Mouse (Mus musculus) gastrocnemius, adult 2 months (tissue): ENCODE data around the gene Elf1. TPM values are rescaled to one million over a fixed set of nuclear protein-coding genes. Genes with fewer than 3 reads are reported as not detected.

ENCODE experiments used
- DNase-seq: peaks from one replicate; pipeline ENCODE4 v3.0.0; 2022
- H3K27ac ChIP-seq: fragments of 200-600 bp; 2 replicates; pipeline ENCODE4 v1.8.1; 2022; ENCODE audit warnings: mild to moderate bottlenecking
- H3K4me3 ChIP-seq: fragments of 200-600 bp; 2 replicates; pipeline ENCODE4 v1.8.1; 2022; ENCODE audit warnings: mild to moderate bottlenecking, moderate library complexity
- CTCF ChIP-seq: fragments of 200-600 bp; IDR thresholded peaks from 2 replicates; pipeline ENCODE4 v1.8.1; 2022; ENCODE audit warnings: antibody characterized with exemption, mild to moderate bottlenecking, moderate library complexity
- intact Hi-C: fragments of 180-260 bp; cut with DNase I; formaldehyde crosslinking; loops from one replicate; pipeline ENCODE4 v1.15.1; 2025
- total RNA-seq, 2 experiments: library from RNA; stranded (reverse); gene quantifications; 2 replicates each; pipeline ENCODE4 v1.2.3; 2021

The Elf1 gene
- total RNA-seq, 2 experiments from 2014 or later = 4.6 to 6.0 TPM

DNA sequence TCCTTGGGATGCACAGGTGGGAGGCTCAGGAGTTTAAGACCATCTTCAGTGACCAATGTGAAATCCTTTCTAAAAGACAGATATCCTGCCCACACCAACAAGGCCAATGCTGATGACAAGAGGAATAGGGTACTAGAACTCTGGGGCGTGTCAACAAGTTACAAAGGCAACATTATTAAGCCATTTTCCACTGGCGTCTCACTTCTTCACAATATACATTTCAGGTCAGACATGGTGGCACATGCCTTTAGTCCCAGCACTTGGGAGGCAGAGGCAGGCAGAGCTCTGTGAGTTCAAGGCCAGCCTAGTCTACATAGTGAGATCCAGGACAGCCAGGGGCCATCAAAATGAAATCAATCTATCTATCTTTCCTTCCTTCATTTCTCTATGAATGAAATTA, 7.6 kb upstream of the Elf1 start:
- Histone ChIP-seq H3K4me3 (no peak overlapping the region), H3K27ac (no peak overlapping the region)
- no peak for DNase-seq
- intact Hi-C loops = no loop called here
- no peak for TF ChIP-seq CTCF

DNA sequence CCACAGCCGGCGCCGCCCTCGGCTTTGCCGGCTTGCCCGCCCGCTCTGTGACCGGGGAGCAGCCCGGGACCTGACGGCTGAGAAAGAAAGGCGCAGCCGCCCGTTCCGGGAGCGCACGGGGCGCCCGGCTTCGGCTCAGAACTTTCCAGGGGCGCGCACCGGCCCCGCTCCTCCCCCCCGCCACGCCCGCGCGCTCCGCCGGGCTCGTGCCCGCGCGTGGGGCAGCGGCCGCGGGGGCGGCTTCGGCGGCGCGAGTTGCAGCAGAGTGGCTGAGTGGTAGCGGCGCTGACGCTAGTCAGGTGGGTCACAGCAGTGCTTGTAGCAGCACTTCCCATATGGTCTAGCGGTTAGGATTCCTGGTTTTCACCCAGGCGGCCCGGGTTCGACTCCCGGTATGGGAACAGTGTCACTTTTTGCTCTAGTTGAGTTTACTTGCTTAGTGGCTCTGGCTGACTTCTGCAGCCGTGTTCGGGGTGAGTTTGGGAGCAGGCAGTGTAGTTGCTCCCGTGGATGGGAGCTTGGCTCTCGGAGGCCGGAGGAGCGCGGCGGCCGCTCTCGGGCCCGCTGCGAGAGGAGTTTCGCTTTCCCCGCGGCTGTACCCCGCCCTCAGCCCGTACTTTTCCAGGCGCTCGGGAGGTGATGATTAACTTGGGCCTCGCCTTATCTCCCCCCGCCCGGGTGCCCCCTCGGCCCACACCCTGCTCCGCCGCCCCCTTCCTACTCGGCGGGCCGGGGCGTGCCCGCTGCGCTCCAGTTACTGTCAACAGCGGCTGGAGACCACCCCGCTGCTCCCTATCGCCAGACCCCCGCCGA, 551 bp downstream of the Elf1 start, which contains the start of gene Wbp4:
Wbp4 (minus strand) TSS at position 182 of the 813 bp plus-strand sequence.
- DNase-seq = peak; percentile 92
- H3K27ac ChIP-seq = peak within 1 kb of the TSS; percentile 100
- no peak for TF ChIP-seq CTCF
- H3K4me3 ChIP-seq = peak within 1 kb of the TSS; percentile 100
- intact Hi-C loops = loop anchor here (2.0 to 5.0 kb wide), 2 partner anchors 89 to 107 kb away; partner anchors contain the start of gene Naa16

DNA sequence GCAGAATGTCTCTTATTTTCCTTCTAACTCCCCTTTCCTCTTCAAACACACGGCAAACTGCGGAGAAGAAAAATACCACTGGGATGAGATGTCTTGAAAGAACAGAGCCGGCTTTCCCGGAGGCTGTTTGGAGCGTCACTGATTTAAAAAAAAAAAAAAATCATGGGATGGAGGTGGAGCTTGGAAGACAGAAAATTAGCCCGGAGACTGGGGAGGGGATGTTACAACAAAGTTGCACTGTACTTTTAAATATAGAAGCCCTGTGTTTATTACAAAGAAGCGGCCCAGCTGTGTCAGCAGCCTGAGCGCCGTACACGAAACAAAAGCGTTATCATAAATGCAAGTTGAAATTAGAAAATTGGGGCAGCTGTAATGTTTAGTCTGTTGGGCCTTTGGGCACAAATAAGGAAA, 1.3 kb downstream of the Elf1 start:
- DNase-seq = no peak
- peak overlapping the region; percentile 100 for H3K27ac ChIP-seq
- peak overlapping the region; percentile 100 for H3K4me3 ChIP-seq
- no peak for TF ChIP-seq CTCF
- intact Hi-C loops = loop anchor here (5.0 kb wide), 1 partner anchor 90 kb away; the partner anchor contains the start of gene Naa16

DNA sequence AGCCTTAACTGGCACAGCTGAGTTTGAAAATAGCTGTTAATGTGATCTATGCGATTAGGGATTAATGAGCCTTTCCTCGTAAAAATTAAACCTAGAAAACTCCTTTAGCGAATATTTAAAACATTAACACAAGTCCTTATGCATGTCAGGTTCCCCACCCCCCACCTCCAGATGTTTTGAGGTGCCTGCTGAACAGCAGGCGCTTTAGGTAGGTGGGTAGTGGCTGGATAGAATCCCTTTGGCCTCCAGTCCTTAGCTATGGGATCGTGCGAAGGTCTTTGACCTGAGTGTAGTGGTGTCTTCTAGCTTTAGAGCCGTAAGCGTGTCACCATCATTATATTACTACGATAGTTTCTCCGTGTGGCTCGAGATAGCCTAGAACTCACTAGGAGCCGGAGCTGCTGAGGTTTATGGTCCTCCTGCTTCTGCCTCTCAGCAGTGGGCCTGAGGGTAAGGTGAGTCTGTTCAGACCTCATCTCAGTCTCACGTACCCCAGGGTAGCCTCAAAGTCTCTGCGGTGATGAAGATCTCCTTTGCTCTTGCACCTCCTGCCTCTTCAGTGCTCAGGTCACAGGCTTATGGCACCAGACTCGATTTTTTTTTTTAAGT, 1.9 kb downstream of the Elf1 start:
- TF ChIP-seq CTCF = no peak
- DNase-seq = no peak
- H3K4me3 ChIP-seq = peak overlapping the region; percentile 100
- peak overlapping the region; percentile 100 for H3K27ac ChIP-seq
- intact Hi-C loops = loop anchor here (5.0 kb wide), 1 partner anchor 91 kb away; the partner anchor contains the start of gene Naa16

DNA sequence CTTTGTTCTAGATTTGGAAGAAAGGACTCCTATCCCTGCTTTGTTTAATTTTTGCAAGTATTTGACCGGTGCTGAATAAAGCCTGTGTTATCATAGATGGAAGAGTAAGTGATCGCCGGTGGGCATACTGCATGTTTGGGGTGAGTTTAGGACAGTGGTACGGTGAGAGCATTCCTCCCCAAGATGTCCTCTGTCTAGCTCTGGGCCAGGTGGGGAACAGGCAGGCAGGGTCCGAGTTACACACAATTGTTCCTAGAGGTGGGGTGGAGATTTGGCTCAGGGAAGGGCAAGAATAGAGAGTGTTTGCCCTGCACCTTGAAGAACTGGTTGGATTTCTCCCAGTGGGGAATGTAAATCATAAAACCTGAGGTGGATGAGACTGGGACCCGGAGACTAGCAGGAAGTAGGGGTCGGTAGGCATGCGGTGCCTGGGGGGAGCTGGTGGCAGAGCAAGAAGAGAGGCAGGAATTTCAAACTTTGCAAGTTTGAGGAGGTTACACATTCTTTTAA, 2.7 kb downstream of the Elf1 start:
- intact Hi-C loops = loop anchor here (5.0 kb wide), 1 partner anchor 91 kb away; the partner anchor contains the start of gene Naa16
- DNase-seq = no peak
- no peak for TF ChIP-seq CTCF
- H3K27ac ChIP-seq = peak overlapping the region; percentile 100
- H3K4me3 ChIP-seq = peak overlapping the region; percentile 100

DNA sequence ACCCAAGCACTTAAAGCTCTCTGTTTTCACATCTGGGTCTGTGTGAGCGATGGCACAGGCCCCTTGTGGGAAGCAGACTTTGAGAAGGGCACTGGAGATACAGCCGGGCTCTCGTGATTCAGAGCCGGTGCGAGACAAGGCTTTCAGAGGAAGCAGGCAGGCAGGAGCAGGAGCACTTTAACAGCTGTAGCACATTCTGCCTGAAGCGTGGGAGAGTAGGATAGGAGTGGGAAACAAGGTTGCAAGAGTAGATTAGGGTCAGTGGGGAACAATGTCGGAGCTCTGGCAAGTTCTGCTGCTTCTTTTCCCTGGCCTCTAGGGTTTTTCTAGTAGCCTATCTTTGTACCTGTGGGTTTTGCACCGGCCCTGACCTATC, 5.6 kb downstream of the Elf1 start:
- H3K27ac ChIP-seq = peak overlapping the region; percentile 93
- H3K4me3 ChIP-seq = peak overlapping the region; percentile 79
- peak; percentile 20 for DNase-seq
- intact Hi-C loops = loop anchor here (5.0 kb wide), 1 partner anchor 76 kb away; no protein-coding TSS in a partner anchor
- no peak for TF ChIP-seq CTCF

DNA sequence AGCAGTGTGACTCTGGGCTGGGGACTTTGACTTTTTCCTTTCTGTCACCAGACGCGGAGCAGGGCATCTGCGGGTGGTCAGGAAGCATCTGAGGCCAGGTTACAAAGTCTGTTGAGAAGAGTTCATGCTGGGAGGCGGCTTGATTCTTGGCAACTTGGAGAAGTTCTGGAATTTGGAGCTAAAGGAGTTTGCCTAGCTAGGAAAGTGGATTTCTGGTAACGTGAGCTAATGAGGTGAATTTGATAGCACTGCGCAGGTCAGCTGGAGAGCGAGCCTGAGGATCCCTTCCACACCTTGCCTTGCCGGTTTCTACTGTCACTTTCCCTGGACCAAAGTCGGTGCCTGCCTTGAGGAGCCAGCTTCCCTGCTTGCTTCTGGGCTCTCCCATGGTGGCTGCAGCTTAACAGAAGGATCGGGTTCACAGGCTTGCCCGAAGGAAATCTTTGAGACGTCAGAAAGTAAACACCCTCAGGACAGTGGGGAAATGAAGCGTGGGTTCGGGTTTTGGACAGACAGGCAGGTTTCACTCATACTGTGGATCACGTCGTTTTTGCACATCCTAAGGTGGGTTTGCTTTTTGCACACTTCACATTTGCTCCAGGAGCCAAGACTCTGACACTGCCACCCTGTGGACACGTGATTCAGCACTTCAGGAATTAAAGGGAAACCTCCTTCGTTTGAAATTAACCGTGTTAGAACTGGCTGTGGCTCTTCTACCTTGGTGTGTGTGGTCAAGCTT, 6.2 kb downstream of the Elf1 start:
- Histone ChIP-seq H3K27ac (peak overlapping the region; percentile 93), H3K4me3 (peak overlapping the region; percentile 79)
- TF ChIP-seq CTCF = peak; percentile 40
- intact Hi-C loops = loop anchor here (5.0 kb wide), 1 partner anchor 75 kb away; no protein-coding TSS in a partner anchor
- peak; percentile 50 for DNase-seq

DNA sequence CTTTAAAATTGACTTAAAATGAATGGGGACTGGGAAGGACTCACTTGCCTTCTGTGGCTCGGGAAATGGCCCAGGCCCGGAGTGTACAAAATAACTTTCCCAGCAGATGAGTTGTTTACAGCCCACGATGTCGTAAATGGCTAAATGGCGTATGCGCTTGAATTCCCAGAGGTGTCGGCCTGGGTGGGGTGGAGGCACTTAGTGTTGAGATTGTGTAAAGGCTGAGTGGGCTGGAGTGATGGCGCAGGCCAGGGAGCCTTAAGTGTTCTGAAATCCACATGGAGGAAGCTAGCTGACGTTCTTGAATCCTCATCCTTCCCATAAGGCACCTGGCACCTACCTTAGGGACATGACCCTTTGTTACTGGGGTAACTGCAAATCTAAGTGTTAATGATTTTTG, 7.5 kb downstream of the Elf1 start:
- peak; percentile 81 for DNase-seq
- H3K27ac ChIP-seq = peak overlapping the region; percentile 93
- no peak for TF ChIP-seq CTCF
- intact Hi-C loops = loop anchor here (5.0 kb wide), 1 partner anchor 74 kb away; no protein-coding TSS in a partner anchor
- H3K4me3 ChIP-seq = peak overlapping the region; percentile 79

DNA sequence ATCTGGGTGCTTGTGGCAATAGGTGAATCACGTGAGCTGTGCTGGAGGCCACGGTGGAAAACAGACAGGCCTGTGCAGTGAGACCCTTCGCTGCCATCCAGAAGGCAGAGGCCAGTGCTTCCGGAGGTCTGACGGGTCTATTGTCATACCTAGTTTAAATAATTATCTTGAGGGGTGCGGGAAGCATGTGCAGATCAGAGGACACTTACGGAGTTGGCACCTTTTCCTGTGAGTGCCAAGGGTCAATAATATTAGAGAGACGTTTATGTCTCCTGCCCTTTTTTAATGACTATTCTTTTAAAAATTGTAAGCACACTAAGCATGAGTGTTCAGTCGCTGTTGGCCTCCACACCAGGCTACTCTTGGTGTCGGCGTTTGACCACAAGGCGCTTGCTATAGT, 8.2 kb downstream of the Elf1 start:
- Histone ChIP-seq H3K4me3 (peak overlapping the region; percentile 79), H3K27ac (peak overlapping the region; percentile 93)
- TF ChIP-seq CTCF = no peak
- intact Hi-C loops = loop anchor here (5.0 kb wide), 1 partner anchor 73 kb away; no protein-coding TSS in a partner anchor
- DNase-seq = no peak

DNA sequence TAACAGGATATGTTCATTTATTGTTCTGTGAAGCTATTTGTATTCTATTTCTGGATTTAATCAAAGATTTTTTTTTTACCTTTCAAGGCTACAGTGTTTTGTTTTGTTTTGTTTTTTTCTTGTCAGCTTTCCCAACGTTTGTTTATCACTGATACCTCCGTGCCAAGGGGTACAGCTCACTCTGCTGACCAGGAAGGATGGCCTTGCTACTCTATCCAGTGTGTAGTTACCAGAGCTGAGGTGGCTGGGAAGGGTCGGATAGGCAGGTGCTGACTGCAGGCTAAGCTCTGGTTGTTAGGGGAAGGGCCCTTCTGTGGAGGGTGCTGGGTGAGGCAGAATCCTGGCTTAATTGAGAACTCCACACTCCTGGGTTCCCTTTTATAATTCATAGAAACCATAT, 9.3 kb downstream of the Elf1 start:
- Histone ChIP-seq H3K4me3 (no peak overlapping the region), H3K27ac (peak overlapping the region; percentile 93)
- TF ChIP-seq CTCF = no peak
- DNase-seq = no peak
- intact Hi-C loops = no loop called here

DNA sequence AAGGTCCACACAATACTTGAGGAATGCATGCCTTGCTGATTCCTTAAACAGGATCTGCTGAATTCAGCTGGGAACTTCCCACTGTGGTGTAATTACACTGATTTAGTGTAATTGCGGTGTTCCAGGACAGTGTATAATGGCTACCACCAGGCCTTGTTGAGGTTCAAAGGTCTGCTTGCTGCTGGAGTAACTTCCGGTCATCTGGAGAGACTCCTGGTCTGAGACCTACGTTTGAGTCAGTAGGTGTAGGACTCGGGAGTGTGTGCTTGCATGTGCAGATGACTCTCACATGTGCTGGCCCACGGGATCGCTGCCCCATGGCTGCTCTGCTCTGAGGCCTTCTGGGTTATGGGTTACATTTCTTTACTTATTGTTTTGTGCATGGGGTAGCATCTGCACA, 13.4 kb downstream of the Elf1 start:
- DNase-seq = no peak
- no peak overlapping the region for H3K4me3 ChIP-seq
- no peak for TF ChIP-seq CTCF
- H3K27ac ChIP-seq = no peak overlapping the region
- intact Hi-C loops = no loop called here

DNA sequence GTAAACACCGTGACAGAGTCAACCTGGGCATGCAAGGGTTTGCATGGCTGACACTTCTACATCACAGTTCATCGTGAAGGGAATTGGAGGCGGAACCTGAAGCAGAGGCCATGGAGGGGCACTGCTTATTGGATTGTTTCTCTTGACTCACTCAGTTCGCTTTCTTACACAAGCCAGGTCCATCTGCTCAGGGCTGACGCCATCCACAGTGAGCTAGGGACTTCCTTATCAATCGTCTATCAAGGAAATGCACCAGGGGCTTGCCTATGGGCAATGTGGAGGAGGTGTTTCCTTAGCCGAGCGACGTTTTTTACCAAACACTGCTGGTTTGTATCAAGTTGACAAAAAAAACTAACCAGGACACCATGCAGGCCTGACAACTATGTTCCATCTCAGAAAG, 18.3 kb downstream of the Elf1 start:
- H3K4me3 ChIP-seq = no peak overlapping the region
- DNase-seq = no peak
- TF ChIP-seq CTCF = no peak
- no peak overlapping the region; the same call in 1 of the 2 replicates for H3K27ac ChIP-seq
- intact Hi-C loops = no loop called here
